Mouse (Mus musculus) erythroblast, embryonic 14.5 days (primary cell): ENCODE results near the gene Zfp956. TPM values are rescaled to one million over a fixed set of nuclear protein-coding genes. Genes with fewer than 3 reads are reported as not detected.
"Not testable (repeated sequence)": the region's sequence is repeated elsewhere in the genome, so short reads cannot be mapped to it uniquely, and the experiment has no call there.

Source experiments
- H3K27me3 ChIP-seq: 2 replicates; pipeline ENCODE4 v1.6.1; 2012; ENCODE audit warnings: inconsistent platforms; ENCODE audit not compliant: control insufficient read depth
- H3K36me3 ChIP-seq: 2 replicates; pipeline ENCODE4 v1.6.1; 2012; ENCODE audit warnings: mild to moderate bottlenecking, inconsistent platforms; ENCODE audit not compliant: control insufficient read depth
- H3K4me1 ChIP-seq: 2 replicates; pipeline ENCODE4 v1.6.1; 2012; ENCODE audit warnings: inconsistent platforms; ENCODE audit not compliant: control insufficient read depth
- H3K4me3 ChIP-seq: replicated peaks from 2 replicates; pipeline ENCODE3; 2012; ENCODE audit warnings: moderate library complexity, mild to moderate bottlenecking, inconsistent platforms
- H3K9me3 ChIP-seq: 2 replicates; pipeline ENCODE4 v1.6.1; 2012; ENCODE audit warnings: low read length, inconsistent platforms, mixed read lengths; ENCODE audit not compliant: control insufficient read depth
- GATA1 ChIP-seq: IDR thresholded peaks from 2 replicates; pipeline ENCODE4 v1.6.1; 2012; ENCODE audit warnings: low read length, inconsistent platforms, mixed read lengths
- TAL1 ChIP-seq: IDR thresholded peaks from 3 replicates; pipeline ENCODE4 v1.6.1; 2012; ENCODE audit warnings: low read length, inconsistent platforms, mixed read lengths
- polyA plus RNA-seq: library from polyadenylated mRNA; stranded (reverse); fragments of >175 nt; gene quantifications from 2 replicates; pipeline ENCODE4 v1.2.3, GENCODE M21; 2012

The Zfp956 gene
- polyA plus RNA-seq, 1 experiment: 0.30 TPM

DNA sequence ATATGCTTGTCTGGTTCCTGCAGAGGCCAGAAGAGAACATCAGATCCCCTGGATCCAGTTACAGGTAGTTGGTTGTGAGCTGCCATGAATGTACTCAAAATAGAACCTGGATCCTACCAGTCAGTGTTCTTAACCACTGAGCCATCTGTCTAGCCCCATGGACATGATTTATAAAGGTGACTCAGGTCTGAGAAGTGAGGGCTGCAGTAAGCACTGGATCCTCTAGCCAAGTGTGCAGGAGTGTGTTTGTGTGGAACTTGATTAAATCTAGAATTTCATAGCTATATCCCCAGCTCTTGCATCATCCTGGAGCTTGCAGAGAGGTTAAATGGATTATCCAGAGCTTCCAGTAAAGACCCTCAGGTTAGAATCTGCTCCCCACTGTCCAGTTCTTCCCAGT lies 4.6 kb downstream of the Zfp956 start:
- peaks cover 25% of the 10 kb centered on the region for H3K4me1 ChIP-seq
- H3K9me3 ChIP-seq: no peaks in the 10 kb centered on the region
- peaks cover 53% of the 10 kb centered on the region for H3K36me3 ChIP-seq
- no peak for TF ChIP-seq TAL1
- TF ChIP-seq GATA1: no peak
- H3K4me3 ChIP-seq: no peak overlapping the region
- H3K27me3 ChIP-seq: no peaks in the 10 kb centered on the region

DNA sequence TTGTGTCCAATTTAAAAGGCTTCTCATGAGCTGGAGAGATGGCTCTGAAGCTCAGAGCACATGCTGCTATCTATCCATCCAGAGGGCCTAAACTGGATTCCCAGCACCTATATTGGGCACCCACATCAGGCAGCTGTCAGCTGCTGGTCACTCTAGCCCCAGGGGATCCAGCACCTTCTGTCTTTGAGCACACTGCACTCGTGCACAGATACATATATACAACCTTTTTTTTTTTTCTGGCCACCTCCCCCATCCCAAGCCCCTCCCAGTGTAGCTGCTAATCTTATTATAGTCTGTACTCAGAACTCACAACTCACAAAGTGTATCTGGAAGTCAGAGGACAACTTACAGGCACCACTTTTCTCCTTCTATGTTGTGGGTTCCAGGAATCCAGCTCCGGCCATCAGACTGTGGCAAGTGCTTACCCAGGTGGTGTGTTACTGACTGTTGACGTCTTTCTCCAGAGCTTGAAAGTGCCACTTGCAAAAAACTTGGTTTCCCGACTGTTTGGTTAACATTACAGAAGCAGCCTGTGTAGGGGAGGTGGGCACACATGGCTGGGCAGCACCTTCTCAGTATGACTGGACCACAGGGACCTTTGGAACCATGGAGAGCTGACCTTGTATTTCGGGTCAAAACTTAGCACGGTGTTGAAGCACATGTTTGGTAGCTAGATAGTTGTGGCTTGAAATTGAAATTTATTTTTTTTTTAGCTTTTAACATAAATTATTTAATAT lies 7.7 kb downstream of the Zfp956 start:
- Histone ChIP-seq H3K36me3 (peaks cover 79% of the 10 kb centered on the region), H3K4me1 (no peaks in the 10 kb centered on the region), H3K4me3 (no peak overlapping the region), H3K27me3 (no peaks in the 10 kb centered on the region), H3K9me3 (no peaks in the 10 kb centered on the region)
- no peak for TF ChIP-seq GATA1
- no peak for TF ChIP-seq TAL1

DNA sequence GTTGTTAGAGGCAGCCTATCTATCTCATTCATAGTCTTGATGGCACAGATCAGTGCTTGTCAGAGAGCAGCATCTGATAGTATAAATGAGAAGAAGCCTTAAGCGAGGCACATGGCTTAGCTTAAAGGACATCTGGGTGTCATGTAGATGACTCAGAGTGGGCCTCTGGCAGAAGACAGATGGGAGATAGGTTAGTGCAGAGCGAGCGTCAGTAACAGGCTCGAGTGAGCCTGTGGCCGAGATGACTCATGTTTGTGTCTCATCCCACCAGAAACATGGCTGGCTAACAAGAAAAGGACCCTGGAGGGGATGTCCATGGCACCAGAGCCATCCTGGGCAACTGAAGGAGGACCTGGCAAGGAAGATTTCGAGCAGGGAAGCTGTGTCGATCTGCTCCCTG lies 9.9 kb downstream of the Zfp956 start:
- H3K4me3 ChIP-seq: no peak overlapping the region
- H3K27me3 ChIP-seq: no peaks in the 10 kb centered on the region
- TF ChIP-seq TAL1 (no peak), GATA1 (no peak)
- H3K9me3 ChIP-seq: no peaks in the 10 kb centered on the region
- H3K4me1 ChIP-seq: no peaks in the 10 kb centered on the region
- peaks cover 63% of the 10 kb centered on the region for H3K36me3 ChIP-seq

DNA sequence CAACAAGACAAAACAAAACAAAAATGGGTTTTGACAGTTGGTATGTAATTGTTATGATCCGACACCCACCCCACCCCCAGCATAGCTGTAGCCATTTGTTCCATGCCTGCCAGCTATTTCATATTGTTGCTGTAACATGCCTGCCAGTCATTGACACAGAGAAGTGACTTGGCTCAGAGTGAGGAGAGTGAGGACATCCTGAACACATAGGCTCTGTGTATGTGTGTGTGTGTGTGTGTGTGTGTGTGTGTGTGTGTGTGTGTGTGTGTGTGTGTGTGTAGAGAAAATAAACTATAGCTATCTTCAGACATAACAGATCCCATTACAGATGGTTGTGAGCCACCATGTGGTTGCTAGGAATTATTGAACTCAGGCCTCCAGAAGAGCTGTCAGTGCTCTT lies 15.0 kb downstream of the Zfp956 start:
- H3K36me3 ChIP-seq: peaks cover 26% of the 10 kb centered on the region
- H3K27me3 ChIP-seq, H3K4me3 ChIP-seq, H3K4me1 ChIP-seq, H3K9me3 ChIP-seq: not testable (repeated sequence)

DNA sequence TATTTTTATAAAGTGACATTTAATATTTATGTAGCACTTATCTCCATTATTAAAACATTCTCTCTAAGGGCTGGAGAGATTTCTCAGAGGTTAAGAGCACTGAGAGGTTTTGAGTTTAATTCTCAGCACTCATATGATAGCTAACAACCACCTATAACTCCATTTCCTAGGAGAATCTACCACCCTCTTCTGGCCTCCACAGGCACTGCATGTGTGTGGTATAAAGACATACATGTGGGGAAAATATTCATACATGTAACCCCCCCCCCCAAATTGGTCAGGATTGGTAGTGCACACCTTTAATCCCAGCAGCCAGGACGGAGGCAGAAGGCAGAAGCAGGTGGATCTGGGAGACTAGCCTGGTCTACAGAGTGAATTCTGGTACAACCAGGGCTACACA lies 21.4 kb downstream of the Zfp956 start:
- H3K4me1 ChIP-seq: peaks cover 5% of the 10 kb centered on the region
- H3K36me3 ChIP-seq: no peaks in the 10 kb centered on the region
- TF ChIP-seq TAL1 (no peak), GATA1 (no peak)
- no peaks in the 10 kb centered on the region for H3K9me3 ChIP-seq
- no peak overlapping the region for H3K4me3 ChIP-seq
- H3K27me3 ChIP-seq: no peaks in the 10 kb centered on the region

DNA sequence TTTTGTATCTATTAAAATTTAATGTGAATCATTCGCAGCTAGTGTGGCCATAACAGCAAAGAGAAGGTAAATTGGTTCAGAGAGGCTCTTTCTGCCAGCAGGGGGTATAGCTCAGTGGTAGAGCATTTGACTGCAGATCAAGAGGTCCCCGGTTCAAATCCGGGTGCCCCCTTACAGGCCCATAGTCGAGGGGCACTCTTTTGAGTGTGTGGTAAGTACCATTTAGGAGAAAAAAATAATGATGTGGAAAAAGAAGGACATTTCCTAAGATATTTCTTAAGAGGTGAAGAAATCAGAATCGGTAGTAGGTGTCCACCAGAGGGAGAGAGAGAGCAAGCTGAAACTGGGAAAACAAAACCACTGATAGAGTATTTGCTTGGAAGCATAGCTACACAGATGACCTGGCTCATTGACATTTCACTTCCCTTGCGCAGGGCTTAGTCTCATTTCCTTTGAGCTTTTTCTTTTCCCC lies 25.7 kb downstream of the Zfp956 start:
- Histone ChIP-seq H3K27me3 (no peaks in the 10 kb centered on the region), H3K4me3 (no peak overlapping the region), H3K36me3 (no peaks in the 10 kb centered on the region), H3K4me1 (peaks cover 2% of the 10 kb centered on the region; the same call in 1 of the 2 replicates), H3K9me3 (no peaks in the 10 kb centered on the region)
- TF ChIP-seq TAL1: no peak
- TF ChIP-seq GATA1: no peak

DNA sequence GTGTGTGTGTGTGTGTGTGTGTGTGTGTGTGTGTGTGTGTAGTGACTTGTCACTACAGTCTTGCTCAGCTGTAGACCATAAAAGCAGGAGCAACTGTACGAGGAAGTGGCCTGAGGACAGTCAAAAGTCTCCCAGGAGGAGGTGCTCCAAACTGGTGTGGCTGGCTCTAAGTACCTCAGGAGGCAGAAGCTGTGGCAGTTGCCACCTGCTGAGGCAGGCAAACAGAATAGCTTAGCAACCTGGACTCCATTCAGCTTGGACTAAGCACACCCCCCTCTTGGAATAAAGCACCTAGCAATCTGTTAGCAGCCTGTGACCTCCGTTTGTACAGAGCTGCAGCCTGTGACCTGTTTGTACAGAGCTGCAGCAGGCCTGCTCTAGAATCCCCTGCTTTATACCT lies 30.7 kb downstream of the Zfp956 start:
- H3K4me3 ChIP-seq: no peak overlapping the region
- no peaks in the 10 kb centered on the region for H3K9me3 ChIP-seq
- TF ChIP-seq GATA1: no peak
- H3K36me3 ChIP-seq: no peaks in the 10 kb centered on the region
- H3K27me3 ChIP-seq: no peaks in the 10 kb centered on the region
- peaks cover 2% of the 10 kb centered on the region; the same call in 1 of the 2 replicates for H3K4me1 ChIP-seq

DNA sequence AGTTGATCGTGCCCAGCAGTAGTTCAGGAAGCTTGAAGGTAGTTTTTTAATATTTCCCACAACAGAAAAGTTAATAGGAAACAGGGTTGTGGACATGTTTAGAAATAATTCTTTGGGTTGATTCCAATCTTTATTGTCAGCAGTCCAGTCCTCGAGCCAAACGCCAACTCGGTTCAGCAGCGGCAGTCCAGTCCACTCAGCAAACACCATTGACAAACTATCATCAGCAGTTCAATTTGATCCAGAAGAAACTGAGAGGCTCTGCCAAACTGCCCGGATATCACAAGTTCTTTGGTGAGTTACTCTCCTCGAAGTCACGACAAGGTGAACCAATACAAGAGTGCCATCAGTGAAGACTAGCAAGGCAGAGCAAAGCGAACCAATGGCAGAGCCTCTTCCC lies 42.5 kb downstream of the Zfp956 start:
- no peak overlapping the region for H3K4me3 ChIP-seq
- no peaks in the 10 kb centered on the region for H3K27me3 ChIP-seq
- no peak for TF ChIP-seq TAL1
- TF ChIP-seq GATA1: no peak
- no peaks in the 10 kb centered on the region for H3K4me1 ChIP-seq
- no peaks in the 10 kb centered on the region for H3K36me3 ChIP-seq
- H3K9me3 ChIP-seq: no peaks in the 10 kb centered on the region

DNA sequence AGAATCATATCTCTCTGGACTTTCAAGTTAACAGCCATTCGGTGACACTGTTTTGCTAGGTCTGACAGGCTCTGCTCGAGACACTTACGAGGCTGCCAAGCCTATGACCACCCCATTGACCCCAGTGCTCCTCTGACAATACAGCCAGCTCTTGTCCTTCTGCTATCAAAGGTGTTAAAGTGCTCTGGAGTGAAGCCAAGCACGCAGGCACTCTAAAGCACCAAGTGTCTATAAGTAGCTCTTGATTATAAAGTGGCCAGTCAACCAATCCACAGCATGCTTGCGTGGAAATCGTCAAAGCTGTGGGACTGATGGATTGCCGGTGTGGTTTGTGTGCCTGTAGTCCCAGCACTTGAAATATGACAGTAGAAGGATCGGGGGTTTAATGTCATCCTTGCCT lies 57.5 kb downstream of the Zfp956 start:
- H3K36me3 ChIP-seq: no peaks in the 10 kb centered on the region
- no peaks in the 10 kb centered on the region for H3K9me3 ChIP-seq
- no peak overlapping the region for H3K4me3 ChIP-seq
- H3K27me3 ChIP-seq: no peaks in the 10 kb centered on the region
- TF ChIP-seq TAL1 (no peak), GATA1 (no peak)
- H3K4me1 ChIP-seq: peaks cover 1% of the 10 kb centered on the region

Other genes with a start within 250 kb of the Zfp956 start
- gene Pdia4, start 140.0 kb upstream of the Zfp956 start, polyA plus RNA-seq: 0.02 and 0.07 TPM in 2 replicates
- gene Zfp786, start 122.5 kb upstream of the Zfp956 start, polyA plus RNA-seq: not detected in 2 replicates
- gene Zfp398, start 117.7 kb upstream of the Zfp956 start, polyA plus RNA-seq: 0.04 and 0.06 TPM in 2 replicates
- 0.32 and 0.48 TPM in 2 replicates for gene Zfp282, start 76.2 kb upstream of the Zfp956 start, polyA plus RNA-seq
- 0.91 and 0.99 TPM in 2 replicates for gene Zfp212, start 32.9 kb upstream of the Zfp956 start, polyA plus RNA-seq
- gene Zfp777, start 95.5 kb downstream of the Zfp956 start, polyA plus RNA-seq: 0.81 and 0.94 TPM in 2 replicates
- 0.43 and 0.51 TPM in 2 replicates for gene Zfp746, start 133.2 kb downstream of the Zfp956 start, polyA plus RNA-seq